ENCODE assay signal across 29 mouse cellular contexts in the genomic region with DNA sequence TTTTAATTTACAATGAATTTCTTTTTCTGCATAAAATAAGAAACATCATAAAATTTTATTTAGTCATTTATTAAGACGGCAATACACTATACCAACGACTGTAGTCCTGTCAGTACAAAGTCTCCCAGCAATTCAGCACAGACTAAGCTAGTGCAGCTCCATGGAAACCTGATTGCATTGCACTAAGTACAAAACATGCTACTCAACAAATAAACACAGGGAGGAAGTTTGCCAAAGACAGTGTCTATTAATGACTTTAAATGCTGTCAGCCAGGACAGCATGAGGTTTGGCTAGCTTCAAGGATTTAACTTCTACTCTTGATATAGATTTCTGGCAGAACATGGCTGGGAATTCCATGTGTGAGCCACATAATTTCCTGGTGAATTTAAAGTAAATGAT.
DNase-seq lines count a peak whose midpoint lies in the region; ATAC-seq and TF ChIP-seq lines count a peak whose summit lies in the region.
"Had no signal": no experiment of that assay in that cellular context is flagged by ENCODE, and none has a peak within 500 bp of the region (broad histone marks: within the 10 kb centered on the region; RNA-seq: fewer than 3 reads in every experiment).

No protein-coding gene starts in this region.

- WGBS in forebrain, postnatal 0 days: 56% methylated on average over 2 of the region's 2 CpGs
- 83% methylated on average over 2 of the region's 2 CpGs for WGBS in forebrain, embryonic 11.5 days
- WGBS in kidney, postnatal 0 days: 71% methylated on average over 2 of the region's 2 CpGs
- WGBS in neural tube, embryonic 14.5 days: 62% methylated on average over 2 of the region's 2 CpGs

- no peak for ATAC-seq in forebrain, postnatal 0 days
- ATAC-seq in forebrain, embryonic 11.5 days (replicated peaks; ENCODE audit: low FRiP score): no peak
- ATAC-seq in kidney, postnatal 0 days (replicated peaks; ENCODE audit: low FRiP score, low read depth): no peak
- ATAC-seq in neural tube, embryonic 14.5 days (ENCODE audit: low read depth): peak; percentile 76; the same call in 1 of the 2 replicates
- ATAC-seq: CD4-positive, CD25-positive, alpha-beta regulatory T cell, adult 4 months; lung, postnatal 0 days; midbrain, embryonic 15.5 days had no signal

- no peak overlapping the region for H3K4me2 ChIP-seq in forebrain, postnatal 0 days (ENCODE audit: low read depth)
- no peak overlapping the region for H3K4me2 ChIP-seq in forebrain, embryonic 11.5 days (ENCODE audit: low read depth, low read length, severe bottlenecking)
- H3K4me2 ChIP-seq in kidney, postnatal 0 days (ENCODE audit: low read length): no peak overlapping the region
- no peak overlapping the region for H3K4me2 ChIP-seq in neural tube, embryonic 14.5 days (ENCODE audit: low read depth, low read length)
- H3K4me2 ChIP-seq: heart, embryonic 11.5 days; kidney, embryonic 15.5 days; limb, embryonic 13.5 days; liver, embryonic 13.5 days; midbrain, embryonic 15.5 days; neural tube, embryonic 12.5 days had no signal

- no peak overlapping the region for H3K27ac ChIP-seq in forebrain, postnatal 0 days (ENCODE audit: low read depth, low read length)
- no peak overlapping the region for H3K27ac ChIP-seq in forebrain, embryonic 11.5 days (ENCODE audit: low read depth, low read length)
- no peak overlapping the region for H3K27ac ChIP-seq in kidney, postnatal 0 days
- no peak overlapping the region for H3K27ac ChIP-seq in neural tube, embryonic 14.5 days (ENCODE audit: low read depth, low read length)
- H3K27ac ChIP-seq: kidney, embryonic 15.5 days; left cerebral cortex, adult 2 months; limb, embryonic 13.5 days; liver, embryonic 13.5 days; midbrain, embryonic 15.5 days; neural tube, embryonic 12.5 days had no signal

- H3K36me3 ChIP-seq in forebrain, postnatal 0 days (ENCODE audit: insufficient read depth): no peaks in the 10 kb centered on the region
- H3K36me3 ChIP-seq in forebrain, embryonic 11.5 days (ENCODE audit: control insufficient read depth, insufficient read depth, low read length): no peaks in the 10 kb centered on the region
- no peaks in the 10 kb centered on the region for H3K36me3 ChIP-seq in kidney, postnatal 0 days (ENCODE audit: insufficient read depth, low read length)
- H3K36me3 ChIP-seq in neural tube, embryonic 14.5 days (ENCODE audit: control insufficient read depth, insufficient read depth, low read length): no peaks in the 10 kb centered on the region
- H3K36me3 ChIP-seq: kidney, embryonic 15.5 days; limb, embryonic 13.5 days; liver, embryonic 13.5 days; midbrain, embryonic 15.5 days; neural tube, embryonic 12.5 days had no signal

- H3K4me1 ChIP-seq in forebrain, postnatal 0 days (ENCODE audit: insufficient read depth): no peaks in the 10 kb centered on the region
- no peaks in the 10 kb centered on the region for H3K4me1 ChIP-seq in forebrain, embryonic 11.5 days (replicated peaks; ENCODE audit: control insufficient read depth, insufficient read depth, low read length)
- H3K4me1 ChIP-seq in kidney, postnatal 0 days (replicated peaks; ENCODE audit: insufficient read depth, low read length): no peaks in the 10 kb centered on the region
- H3K4me1 ChIP-seq in neural tube, embryonic 14.5 days (ENCODE audit: control insufficient read depth, insufficient read depth, low read length): no peaks in the 10 kb centered on the region
- H3K4me1 ChIP-seq: kidney, embryonic 15.5 days; limb, embryonic 13.5 days; liver, embryonic 13.5 days; megakaryocyte, embryonic 14.5 days; midbrain, embryonic 15.5 days; neural tube, embryonic 12.5 days had no signal

- TF ChIP-seq CTCF in forebrain, postnatal 0 days (IDR thresholded peaks at IDR 0.05; ENCODE audit: low read depth): no peak
- no peak for TF ChIP-seq CTCF in kidney, postnatal 0 days (IDR thresholded peaks at IDR 0.05; ENCODE audit: low read depth)

- peak; percentile 7 for DNase-seq in forebrain, postnatal 0 days
- no peak for DNase-seq in forebrain, embryonic 11.5 days (ENCODE audit: low spot score)
- DNase-seq in kidney, postnatal 0 days (ENCODE audit: low spot score): peak; percentile 10
- no peak for DNase-seq in kidney, postnatal 36 days
- no peak for DNase-seq in neural tube, embryonic 10.5 days (ENCODE audit: extremely low spot score, low spot score)
- peak; percentile 0 for DNase-seq in telencephalon, adult 2 months (ENCODE audit: low read depth, low spot score)
- no peak for DNase-seq in kidney, postnatal 10 days
- DNase-seq: adrenal gland, postnatal 14 days; cerebellum, adult 2 months; cerebellum, postnatal 14 days; gastrocnemius, postnatal 25 days; heart, adult 11 months; heart, postnatal 4 days; kidney, adult 18-20 months; liver, embryonic 13.5 days; lung, adult 18-20 months; lung, postnatal 4 days; retina, postnatal 1 day; right cerebral cortex, postnatal 14 days had no signal

- H3K27me3 ChIP-seq in forebrain, postnatal 0 days (ENCODE audit: insufficient read depth, low read length): no peaks in the 10 kb centered on the region
- H3K27me3 ChIP-seq in forebrain, embryonic 11.5 days (ENCODE audit: control insufficient read depth, insufficient read depth, low read length): no peaks in the 10 kb centered on the region
- H3K27me3 ChIP-seq in kidney, postnatal 0 days (ENCODE audit: insufficient read depth, low read length): no peaks in the 10 kb centered on the region
- no peaks in the 10 kb centered on the region for H3K27me3 ChIP-seq in neural tube, embryonic 14.5 days (ENCODE audit: control insufficient read depth, insufficient read depth, low read length)
- H3K27me3 ChIP-seq: kidney, embryonic 15.5 days; limb, embryonic 13.5 days; liver, embryonic 13.5 days; megakaryocyte, embryonic 14.5 days; midbrain, embryonic 15.5 days; neural tube, embryonic 12.5 days had no signal

- no peak overlapping the region for H3K9ac ChIP-seq in forebrain, postnatal 0 days
- H3K9ac ChIP-seq in forebrain, embryonic 11.5 days (ENCODE audit: low read length): no peak overlapping the region
- no peak overlapping the region for H3K9ac ChIP-seq in kidney, postnatal 0 days (ENCODE audit: low read depth, low read length)
- no peak overlapping the region for H3K9ac ChIP-seq in neural tube, embryonic 14.5 days (replicated peaks; ENCODE audit: low read depth, low read length)
- H3K9ac ChIP-seq: kidney, embryonic 15.5 days; limb, embryonic 13.5 days; liver, embryonic 13.5 days; midbrain, embryonic 15.5 days; neural tube, embryonic 12.5 days had no signal

- no peaks in the 10 kb centered on the region for H3K9me3 ChIP-seq in forebrain, postnatal 0 days (ENCODE audit: low read length)
- no peaks in the 10 kb centered on the region for H3K9me3 ChIP-seq in forebrain, embryonic 11.5 days (ENCODE audit: control insufficient read depth, low read length)
- no peaks in the 10 kb centered on the region for H3K9me3 ChIP-seq in kidney, postnatal 0 days (replicated peaks; ENCODE audit: low read length)
- no peaks in the 10 kb centered on the region for H3K9me3 ChIP-seq in neural tube, embryonic 14.5 days (ENCODE audit: control insufficient read depth, low read length)
- H3K9me3 ChIP-seq: kidney, embryonic 15.5 days; limb, embryonic 13.5 days; liver, embryonic 13.5 days; midbrain, embryonic 15.5 days; neural tube, embryonic 12.5 days had no signal

- no peak overlapping the region for H3K4me3 ChIP-seq in forebrain, postnatal 0 days (ENCODE audit: low read depth, low read length)
- no peak overlapping the region for H3K4me3 ChIP-seq in forebrain, embryonic 11.5 days (ENCODE audit: low read depth, low read length)
- no peak overlapping the region for H3K4me3 ChIP-seq in kidney, postnatal 0 days (replicated peaks; ENCODE audit: low read depth, low read length)
- no peak overlapping the region for H3K4me3 ChIP-seq in neural tube, embryonic 14.5 days (ENCODE audit: low read depth, low read length)
- H3K4me3 ChIP-seq: kidney, embryonic 15.5 days; left cerebral cortex, adult 2 months; limb, embryonic 13.5 days; liver, embryonic 13.5 days; megakaryocyte, embryonic 14.5 days; midbrain, embryonic 15.5 days; neural tube, embryonic 12.5 days had no signal

Comparison
In these comparisons a context has a peak if more than half of its experiments do, and no peak if none do; other contexts are left out.
1. DNase-seq: peak in forebrain, postnatal 0 days (single experiment), kidney, postnatal 0 days (single experiment) and telencephalon, adult 2 months (single experiment); none in forebrain, embryonic 11.5 days (single experiment), kidney, postnatal 36 days (0 of 2), neural tube, embryonic 10.5 days (single experiment) and kidney, postnatal 10 days (single experiment).